Mouse (Mus musculus) spleen, postnatal 4 days (tissue): Measurements from ENCODE around the gene Hist2h4.
"Not testable (repeated sequence)": the region's sequence is repeated elsewhere in the genome, so short reads cannot be mapped to it uniquely, and the experiment has no call there.

Experiments
- DNase-seq, 2 experiments: peaks; one replicate each; pipeline ENCODE4 v3.0.0; 2022; ENCODE audit warnings: low spot score in 2 of 2

Hist2h4 gene

GRCm38 (mm10) chr3:96247356-96248140 is 15.6 kb downstream of the Hist2h4 start:
- DNase-seq: no peak

DNA sequence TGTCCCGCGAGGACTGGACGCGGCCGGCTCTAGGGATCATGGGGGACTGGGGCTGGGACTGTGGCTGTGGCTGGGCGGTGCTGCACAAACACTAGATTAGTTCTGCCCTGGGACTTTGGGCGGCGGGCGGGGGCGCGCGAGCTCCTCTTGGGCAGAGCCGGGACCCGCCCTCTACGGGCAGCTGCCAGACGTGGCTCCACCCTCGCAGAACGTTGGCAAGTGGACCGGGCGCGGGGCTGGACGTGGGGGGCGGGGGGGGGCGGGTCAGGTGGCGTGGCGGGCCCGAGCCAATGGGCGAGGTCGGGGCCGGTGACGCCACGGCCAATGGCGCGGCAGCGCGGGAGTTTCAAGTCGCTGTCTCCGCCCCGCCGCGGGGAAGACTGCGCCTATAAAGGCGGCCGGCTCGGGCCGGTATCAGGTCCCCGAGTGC is 16.7 kb downstream of the Hist2h4 start, which contains the start of gene Hist2h3c1:
Gene Hist2h3c1 (plus strand): TSS at position 259 of the 430 bp plus-strand sequence.
- not testable (repeated sequence) for DNase-seq

DNA sequence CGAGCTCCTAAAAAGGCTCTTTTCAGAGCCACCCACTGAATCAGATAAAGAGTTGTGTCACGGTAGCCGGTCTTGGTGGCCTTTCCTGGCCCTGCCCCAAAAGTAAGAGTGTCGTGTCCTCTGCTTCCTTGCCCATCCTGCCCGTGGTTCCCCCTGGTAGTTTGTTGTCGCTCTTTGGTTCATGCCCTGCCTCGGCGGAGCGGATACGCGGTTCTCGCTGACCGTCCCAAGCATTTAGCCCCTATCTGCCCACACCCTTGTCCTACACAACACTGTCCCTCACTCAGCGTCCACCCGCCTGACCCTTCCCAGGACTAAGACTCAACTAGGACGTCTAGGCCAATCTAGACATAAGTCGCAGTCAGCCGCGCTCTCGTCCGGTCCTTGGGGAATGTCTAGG is 17.1 kb downstream of the Hist2h4 start:
- DNase-seq: peak in 1 of 2 experiments; percentile 39

- peak; percentile 89 to 92 for DNase-seq
These were observed 17.9 kb downstream of the Hist2h4 start, which contains the start of gene Hist2h2aa1 for GRCm38 (mm10) chr3:96245003-96245886. Gene Hist2h2aa1, plus strand, starts transcription at chr3:96245497.

DNA sequence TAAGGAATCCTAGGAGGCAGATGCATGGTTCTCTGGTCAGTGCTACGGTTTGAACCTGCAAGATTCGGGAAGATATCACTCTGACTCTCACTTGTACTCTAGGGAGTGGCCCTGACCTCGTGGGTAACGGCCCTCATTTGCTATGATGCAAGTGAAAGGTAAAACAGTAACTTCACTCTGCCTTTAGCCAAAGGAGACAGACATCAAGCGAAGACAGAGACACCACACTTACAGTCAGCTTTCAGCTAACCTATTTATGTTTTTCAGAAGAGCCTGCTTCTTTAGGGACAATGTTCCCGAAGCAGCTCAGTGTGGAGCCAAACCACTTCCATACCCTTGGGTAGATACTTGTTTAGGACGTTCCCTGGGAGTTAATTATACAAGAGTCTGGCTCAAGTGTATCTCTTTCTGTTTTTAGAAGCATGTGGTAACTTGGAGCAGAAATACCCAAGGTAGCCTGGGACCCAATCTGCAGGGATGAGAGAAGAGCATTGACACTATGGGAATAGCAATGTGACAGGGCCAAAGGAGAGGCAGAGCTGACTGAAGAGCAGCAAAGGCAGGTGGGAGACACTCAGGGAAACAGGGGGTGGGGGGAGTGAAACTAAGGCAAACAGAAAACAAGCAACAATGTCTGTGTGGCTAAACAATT is 19.1 kb downstream of the Hist2h4 start:
- DNase-seq: no peak

DNA sequence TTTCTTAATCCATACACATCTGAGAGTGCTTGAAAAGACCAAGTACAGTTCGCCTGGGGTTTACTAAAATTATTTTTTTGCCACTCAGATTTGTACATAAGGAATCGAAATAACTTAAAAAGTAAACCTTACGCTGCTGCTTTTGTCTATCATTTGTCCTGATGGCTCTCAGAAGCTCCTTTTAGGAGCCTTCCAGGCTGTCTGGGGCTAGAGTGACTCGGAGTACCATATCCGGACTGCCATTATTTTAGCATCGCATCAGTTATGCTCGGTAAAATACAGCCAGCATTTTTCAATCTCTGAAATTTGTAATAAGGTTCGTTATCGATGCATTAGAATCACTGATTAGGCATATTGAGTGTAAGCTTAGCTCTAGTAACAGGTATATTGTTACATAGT is 22.3 kb downstream of the Hist2h4 start:
- DNase-seq: no peak

- peak; percentile 99 for DNase-seq
These were observed 22.9 kb downstream of the Hist2h4 start, which contains the start of gene Hist2h2aa2 for GRCm38 (mm10) chr3:96239949-96240798. Gene Hist2h2aa2, minus strand, starts transcription at chr3:96240276.

DNA sequence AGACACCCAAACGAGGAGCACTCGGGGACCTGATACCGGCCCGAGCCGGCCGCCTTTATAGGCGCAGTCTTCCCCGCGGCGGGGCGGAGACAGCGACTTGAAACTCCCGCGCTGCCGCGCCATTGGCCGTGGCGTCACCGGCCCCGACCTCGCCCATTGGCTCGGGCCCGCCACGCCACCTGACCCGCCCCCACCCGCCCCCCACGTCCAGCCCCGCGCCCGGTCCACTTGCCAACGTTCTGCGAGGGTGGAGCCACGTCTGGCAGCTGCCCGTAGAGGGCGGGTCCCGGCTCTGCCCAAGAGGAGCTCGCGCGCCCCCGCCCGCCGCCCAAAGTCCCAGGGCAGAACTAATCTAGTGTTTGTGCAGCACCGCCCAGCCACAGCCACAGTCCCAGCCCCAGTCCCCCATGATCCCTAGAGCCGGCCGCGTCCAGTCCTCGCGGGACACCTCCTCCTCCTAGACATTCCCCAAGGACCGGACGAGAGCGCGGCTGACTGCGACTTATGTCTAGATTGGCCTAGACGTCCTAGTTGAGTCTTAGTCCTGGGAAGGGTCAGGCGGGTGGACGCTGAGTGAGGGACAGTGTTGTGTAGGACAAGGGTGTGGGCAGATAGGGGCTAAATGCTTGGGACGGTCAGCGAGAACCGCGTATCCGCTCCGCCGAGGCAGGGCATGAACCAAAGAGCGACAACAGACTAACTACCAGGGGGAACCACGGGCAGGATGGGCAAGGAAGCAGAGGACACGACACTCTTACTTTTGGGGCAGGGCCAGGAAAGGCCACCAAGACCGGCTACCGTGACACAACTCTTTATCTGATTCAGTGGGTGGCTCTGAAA is 23.9 kb downstream of the Hist2h4 start, which contains the start of gene Hist2h3c2:
Gene Hist2h3c2 (minus strand): TSS at position 174 of the 840 bp plus-strand sequence.
- DNase-seq: peak; percentile 73 to 89

- DNase-seq: peak; percentile 51 to 74
These were observed 25.1 kb downstream of the Hist2h4 start for GRCm38 (mm10) chr3:96237904-96238511.

DNA sequence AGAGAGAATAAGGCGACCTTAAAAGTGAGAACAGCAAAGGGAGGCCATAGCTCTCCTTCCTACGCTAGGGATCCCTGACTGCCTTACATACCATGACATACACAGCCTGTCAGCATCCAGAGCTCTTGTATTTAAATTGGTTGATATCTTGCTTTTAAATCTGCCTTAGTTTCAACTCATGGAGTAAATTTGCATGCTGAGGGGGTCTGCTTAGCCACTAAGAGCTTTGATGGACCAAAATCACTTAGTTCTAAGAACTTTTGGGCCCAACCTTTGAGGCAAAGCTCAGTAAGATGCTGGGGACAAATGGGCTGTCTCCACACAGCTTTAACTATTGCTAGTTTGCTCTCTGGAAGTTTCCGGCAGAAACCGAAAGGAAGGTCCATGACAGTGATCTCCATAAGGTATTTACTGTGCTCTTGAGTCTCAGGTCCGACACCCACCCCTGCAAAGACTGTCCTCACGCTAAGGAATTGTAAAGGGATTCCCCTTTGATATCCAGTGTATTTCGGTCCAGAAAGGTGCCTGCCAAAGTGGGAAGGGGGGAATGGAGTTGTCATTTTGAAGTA is 25.7 kb downstream of the Hist2h4 start:
- DNase-seq: peak; percentile 52 to 72

DNA sequence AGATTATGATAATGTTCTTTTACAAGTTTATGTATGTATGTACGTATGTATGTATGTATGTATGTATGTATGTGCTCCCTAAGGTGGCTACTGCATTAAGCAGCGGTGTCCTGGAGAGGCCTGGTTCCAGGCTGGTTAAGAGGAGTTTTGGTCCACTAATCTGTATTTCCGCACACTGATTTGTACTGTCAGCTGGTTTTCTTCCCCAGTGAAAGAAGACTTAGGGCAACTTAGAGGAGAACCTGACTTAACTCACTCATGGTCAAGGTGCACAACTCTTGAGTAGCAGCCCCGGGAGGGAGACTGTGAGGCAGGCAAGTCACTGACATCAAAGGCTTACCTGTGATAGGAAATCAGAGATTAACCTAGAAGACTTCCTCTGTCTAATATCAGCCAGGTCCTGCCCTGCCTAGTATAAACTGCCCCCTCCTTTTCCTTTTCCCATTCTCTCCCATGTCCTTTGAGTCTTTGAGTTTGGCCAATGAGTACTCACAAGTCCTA is 26.2 kb downstream of the Hist2h4 start:
- DNase-seq: no peak

DNA sequence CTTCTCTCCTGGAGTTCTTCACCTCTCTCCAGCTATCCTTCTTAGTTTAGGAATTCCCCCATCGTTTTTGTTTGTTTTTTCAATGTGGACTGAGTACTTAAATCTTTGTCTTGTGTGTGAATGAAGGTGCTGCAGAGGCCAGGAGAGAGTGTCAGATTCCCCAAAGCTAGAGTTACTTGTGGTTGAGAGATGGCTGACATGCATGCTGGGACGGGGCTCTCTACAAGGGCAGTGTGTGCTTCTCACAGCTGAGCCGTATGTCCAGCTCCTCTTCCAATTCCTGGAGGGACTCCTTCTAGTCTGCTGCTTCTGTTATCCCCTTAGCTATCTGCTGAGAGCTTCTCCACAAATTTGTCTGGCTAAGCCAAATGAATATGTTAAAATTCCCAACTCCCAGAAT is 27.3 kb downstream of the Hist2h4 start:
- DNase-seq: no peak

- no peak for DNase-seq
These were observed 28.2 kb downstream of the Hist2h4 start for GRCm38 (mm10) chr3:96234914-96235313.

DNA sequence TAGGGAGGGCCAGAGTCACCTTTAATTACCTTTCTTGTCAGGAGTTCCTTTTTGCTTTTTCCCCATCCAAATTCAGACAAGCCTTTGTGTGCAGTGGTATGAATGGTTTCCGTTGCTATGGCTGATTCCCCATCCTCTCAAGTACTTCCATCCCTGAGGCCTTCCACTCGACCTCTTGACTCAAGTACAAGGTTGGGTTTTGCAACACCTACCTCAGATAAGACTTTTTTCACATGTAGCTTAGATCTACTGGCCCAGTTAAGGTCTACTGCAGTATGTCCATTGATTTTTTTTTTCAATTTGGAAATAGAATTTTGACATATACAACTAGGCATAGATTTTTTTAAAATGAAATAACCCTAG is 31.4 kb downstream of the Hist2h4 start:
- no peak for DNase-seq

DNA sequence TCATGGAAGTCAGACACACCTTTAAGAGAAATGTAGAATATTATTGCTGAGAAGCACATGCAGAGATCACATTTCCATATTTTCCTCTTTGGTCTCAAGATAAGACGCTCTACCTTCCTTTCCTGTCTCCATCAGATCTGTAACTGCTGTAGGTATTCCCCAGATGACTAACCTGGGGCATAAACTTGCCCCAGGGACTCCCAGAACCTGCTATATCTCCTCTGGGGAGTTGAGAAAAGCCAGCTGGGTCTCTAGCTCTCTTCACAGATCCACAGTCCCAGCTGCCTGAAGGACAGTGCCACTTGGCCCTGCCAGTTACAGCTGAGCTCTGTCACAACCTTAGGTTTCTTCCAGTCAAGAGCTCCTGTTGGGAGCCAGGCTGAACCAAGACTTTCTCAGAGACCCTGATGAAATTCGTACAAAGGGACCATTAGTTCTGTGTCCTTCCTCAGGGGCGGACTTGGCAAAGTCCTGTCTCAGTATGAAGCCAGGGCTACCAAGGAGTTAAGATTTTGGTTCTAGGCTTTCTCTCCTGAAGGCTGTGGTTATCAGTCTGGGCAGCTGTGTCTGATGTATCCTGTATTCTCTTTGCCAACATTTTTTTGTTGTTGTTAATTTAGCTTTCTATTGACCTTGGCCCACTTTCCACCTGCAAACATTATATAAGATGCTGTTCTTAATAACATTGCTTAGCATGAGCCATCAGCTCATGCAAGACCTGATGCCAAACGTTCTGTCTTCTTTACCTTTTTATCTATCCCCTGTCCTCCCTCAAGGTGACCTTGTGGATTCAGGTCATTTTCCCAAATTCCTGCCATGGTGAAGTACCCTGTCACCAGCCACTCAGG is 32.0 kb downstream of the Hist2h4 start:
- no peak for DNase-seq

DNA sequence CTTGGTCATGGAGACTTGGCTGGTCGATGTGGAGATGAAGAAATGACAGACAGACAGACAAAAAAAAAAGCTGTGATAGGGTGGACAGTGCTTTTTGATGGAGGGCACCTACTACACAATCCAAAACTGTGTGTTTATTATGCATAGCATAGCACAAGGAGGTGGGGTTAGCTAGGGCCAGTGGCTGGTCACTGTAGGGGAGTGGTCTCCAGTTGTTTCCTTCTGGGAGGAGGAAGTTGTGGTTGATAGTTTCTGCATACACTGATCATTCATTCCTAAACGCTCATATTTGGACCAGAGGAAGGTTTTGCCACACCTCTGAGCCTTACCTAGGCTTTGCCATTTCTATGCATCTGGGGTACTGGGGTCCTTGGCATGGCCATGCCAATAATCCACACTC is 32.7 kb downstream of the Hist2h4 start:
- DNase-seq: no peak

GRCm38 (mm10) chr3:96228828-96229227 is 34.3 kb downstream of the Hist2h4 start:
- no peak for DNase-seq
